32 mouse cellular contexts compared by ENCODE assay signal in genomic region chr15:101355382-101355786, GRCm38 (mm10). TPM values are rescaled to one million over a fixed set of nuclear protein-coding genes. Genes with fewer than 3 reads are reported as not detected.
DNase-seq lines count a peak whose midpoint lies in the region; ATAC-seq and TF ChIP-seq lines count a peak whose summit lies in the region.
"Had no signal": no experiment of that assay in that cellular context is flagged by ENCODE, and none has a peak within 500 bp of the region (broad histone marks: within the 10 kb centered on the region; RNA-seq: fewer than 3 reads in every experiment).

No protein-coding gene starts in this region.

- no peaks in the 10 kb centered on the region for H3K36me3 ChIP-seq in hindbrain, postnatal 0 days (ENCODE audit: insufficient read depth, low read length)
- no peaks in the 10 kb centered on the region for H3K36me3 ChIP-seq in hindbrain, embryonic 10.5 days
- H3K36me3 ChIP-seq: embryonic facial prominence, embryonic 10.5 days; embryonic facial prominence, embryonic 15.5 days; forebrain, embryonic 12.5 days; heart, embryonic 12.5 days; hindbrain, embryonic 15.5 days; intestine, embryonic 15.5 days had no signal

- WGBS in hindbrain, postnatal 0 days, result 44% methylated on average over 4 of the region's 4 CpGs
- WGBS in hindbrain, embryonic 10.5 days, result 88% methylated on average over 4 of the region's 4 CpGs

- no peak overlapping the region for H3K4me3 ChIP-seq in hindbrain, postnatal 0 days (ENCODE audit: low read length)
- H3K4me3 ChIP-seq in hindbrain, embryonic 10.5 days, result no peak overlapping the region
- H3K4me3 ChIP-seq: embryonic facial prominence, embryonic 10.5 days; embryonic facial prominence, embryonic 15.5 days; forebrain, embryonic 12.5 days; gastrocnemius, adult 2 months; heart, adult 2 months; heart, embryonic 12.5 days; hindbrain, embryonic 15.5 days; intestine, embryonic 15.5 days had no signal

- no peaks in the 10 kb centered on the region for H3K27me3 ChIP-seq in hindbrain, postnatal 0 days (ENCODE audit: insufficient read depth, low read length)
- H3K27me3 ChIP-seq in hindbrain, embryonic 10.5 days (ENCODE audit: insufficient read depth, poor library complexity, severe bottlenecking), result peaks cover 13% of the 10 kb centered on the region; the same call in 1 of the 2 replicates
- H3K27me3 ChIP-seq: embryonic facial prominence, embryonic 15.5 days; forebrain, embryonic 12.5 days; hindbrain, embryonic 15.5 days; intestine, embryonic 15.5 days had no signal

- intact Hi-C loops in left cerebral cortex, postnatal 14 days (cut with DNase I), result no loop called here
- intact Hi-C loops in left cerebral cortex, postnatal 4 days (cut with DNase I), result no loop called here

- no peak overlapping the region for H3K27ac ChIP-seq in hindbrain, postnatal 0 days
- H3K27ac ChIP-seq in hindbrain, embryonic 10.5 days, result no peak overlapping the region
- H3K27ac ChIP-seq: embryonic facial prominence, embryonic 10.5 days; embryonic facial prominence, embryonic 15.5 days; forebrain, embryonic 12.5 days; gastrocnemius, adult 2 months; heart, adult 2 months; hindbrain, embryonic 15.5 days; intestine, embryonic 15.5 days; liver, embryonic 14.5 days; macrophage had no signal

- ATAC-seq in hindbrain, postnatal 0 days, result no peak; the same call in 1 of the 2 replicates
- ATAC-seq: CD4-positive, CD25-positive, alpha-beta regulatory T cell, adult 4 months; intestine, embryonic 15.5 days had no signal

- H3K4me1 ChIP-seq in hindbrain, postnatal 0 days (ENCODE audit: insufficient read depth, low read length), result no peaks in the 10 kb centered on the region
- H3K4me1 ChIP-seq in hindbrain, embryonic 10.5 days (replicated peaks), result peaks cover 7% of the 10 kb centered on the region
- H3K4me1 ChIP-seq: forebrain, embryonic 12.5 days had no signal

- DNase-seq in hindbrain, postnatal 0 days (ENCODE audit: low spot score), result peak; percentile 27
- no peak for DNase-seq in hindbrain, embryonic 10.5 days (ENCODE audit: low spot score)
- peak; percentile 43 to 70 for DNase-seq in left cerebral cortex, postnatal 14 days (ENCODE audit: low spot score in 2 of 2)
- no peak for DNase-seq in left cerebral cortex, postnatal 4 days
- DNase-seq in brain, adult 2 months (ENCODE audit: low read depth, low spot score), result peak; percentile 66
- DNase-seq in layer of hippocampus, postnatal 10 days (ENCODE audit: low spot score in 2 of 2), result peak; percentile 42 to 45
- DNase-seq in cerebellum, adult 9-11 months, result no peak
- DNase-seq: adrenal gland, postnatal 14 days; cerebellum, adult 2 months; cerebellum, postnatal 25 days; gastrocnemius, adult 2 months; heart, adult 2 months; heart, postnatal 4 days; kidney, adult 2 months; kidney, postnatal 36 days; liver; lung, adult 2 months; lung, postnatal 10 days; midbrain, embryonic 14.5 days had no signal

- no peaks in the 10 kb centered on the region for H3K9me3 ChIP-seq in hindbrain, postnatal 0 days (ENCODE audit: low read length)
- no peaks in the 10 kb centered on the region for H3K9me3 ChIP-seq in hindbrain, embryonic 10.5 days
- H3K9me3 ChIP-seq: embryonic facial prominence, embryonic 10.5 days; embryonic facial prominence, embryonic 15.5 days; forebrain, embryonic 12.5 days; heart, embryonic 12.5 days; hindbrain, embryonic 15.5 days; intestine, embryonic 15.5 days had no signal

- H3K9ac ChIP-seq in hindbrain, postnatal 0 days (replicated peaks; ENCODE audit: low read length), result no peak overlapping the region
- H3K9ac ChIP-seq: embryonic facial prominence, embryonic 15.5 days; forebrain, embryonic 12.5 days; heart, embryonic 12.5 days; hindbrain, embryonic 15.5 days; intestine, embryonic 15.5 days; liver, embryonic 14.5 days had no signal

- TF ChIP-seq CTCF in hindbrain, postnatal 0 days (IDR thresholded peaks at IDR 0.05; ENCODE audit: low read depth), result no peak

- no peak overlapping the region for H3K4me2 ChIP-seq in hindbrain, postnatal 0 days (ENCODE audit: low read depth, low read length)
- H3K4me2 ChIP-seq: embryonic facial prominence, embryonic 15.5 days; forebrain, embryonic 12.5 days; heart, embryonic 12.5 days; hindbrain, embryonic 15.5 days; intestine, embryonic 15.5 days had no signal

RNA-seq across cellular contexts. Expression of gene Krt80, which starts 14.6 kb away (rescaled TPM):
- 0.43 and 1.2 TPM in 2 replicates for total RNA-seq in hindbrain, postnatal 0 days (2014; rRNA removed)
- 0.30 and 0.33 TPM in 2 replicates for polyA plus RNA-seq in hindbrain, postnatal 0 days (2015; fragmentation: Nextera tagmentation; extraction: Ambion mirVana)
- polyA plus RNA-seq in hindbrain, embryonic 10.5 days (2016; fragmentation: Nextera tagmentation; extraction: Ambion mirVana), result 0.16 TPM in 1 of 2 replicates, not detected in the other
- 1 to 10 TPM; 1.6 to 1.9 TPM for total RNA-seq in left cerebral cortex, postnatal 14 days (2021)
- under 1 TPM; 0.46 to 0.60 TPM for total RNA-seq in left cerebral cortex, postnatal 4 days (2021)
- total RNA-seq in layer of hippocampus, postnatal 10 days (2021), result under 1 TPM in 1 of 2 experiments, not detected in 1; 0.23 TPM
- total RNA-seq: megakaryocyte-erythroid progenitor cell, adult 5-6 weeks had no signal
- polyA plus RNA-seq: forebrain, embryonic 12.5 days; limb, embryonic 11.5 days; midbrain, embryonic 14.5 days; neural tube, embryonic 11.5 days had no signal

RNA-seq across cellular contexts. Expression of gene Krt7, which starts 55.5 kb away (rescaled TPM):
- total RNA-seq in hindbrain, postnatal 0 days (2014; rRNA removed), result 0.40 and 0.73 TPM in 2 replicates
- 0.84 and 0.95 TPM in 2 replicates for polyA plus RNA-seq in hindbrain, postnatal 0 days (2015; fragmentation: Nextera tagmentation; extraction: Ambion mirVana)
- polyA plus RNA-seq in hindbrain, embryonic 10.5 days (2016; fragmentation: Nextera tagmentation; extraction: Ambion mirVana), result 17.5 and 19.9 TPM in 2 replicates
- total RNA-seq in left cerebral cortex, postnatal 14 days (2021), result under 1 TPM; 0.22 to 0.30 TPM
- under 1 TPM in 1 of 2 experiments, not detected in 1; 0.16 TPM for total RNA-seq in left cerebral cortex, postnatal 4 days (2021)
- total RNA-seq in layer of hippocampus, postnatal 10 days (2021), result not detected
- total RNA-seq: gastrocnemius, adult 2 months; left cerebral cortex, adult 18-20 months; megakaryocyte-erythroid progenitor cell, adult 5-6 weeks had no signal
- polyA plus RNA-seq: macrophage had no signal

Comparison
In these comparisons a context has a peak if more than half of its experiments do, and no peak if none do; other contexts are left out.
1. DNase-seq: peak in hindbrain, postnatal 0 days (single experiment), left cerebral cortex, postnatal 14 days (2 of 2), brain, adult 2 months (single experiment) and layer of hippocampus, postnatal 10 days (2 of 2); none in hindbrain, embryonic 10.5 days (single experiment), left cerebral cortex, postnatal 4 days (single experiment) and cerebellum, adult 9-11 months (single experiment).